Mouse (Mus musculus): Measurements from ENCODE around the gene Scnn1a.
A peak's percentile ranks its signal among the peaks of the same experiment; 100 is the strongest.

Gene Scnn1a

DNA sequence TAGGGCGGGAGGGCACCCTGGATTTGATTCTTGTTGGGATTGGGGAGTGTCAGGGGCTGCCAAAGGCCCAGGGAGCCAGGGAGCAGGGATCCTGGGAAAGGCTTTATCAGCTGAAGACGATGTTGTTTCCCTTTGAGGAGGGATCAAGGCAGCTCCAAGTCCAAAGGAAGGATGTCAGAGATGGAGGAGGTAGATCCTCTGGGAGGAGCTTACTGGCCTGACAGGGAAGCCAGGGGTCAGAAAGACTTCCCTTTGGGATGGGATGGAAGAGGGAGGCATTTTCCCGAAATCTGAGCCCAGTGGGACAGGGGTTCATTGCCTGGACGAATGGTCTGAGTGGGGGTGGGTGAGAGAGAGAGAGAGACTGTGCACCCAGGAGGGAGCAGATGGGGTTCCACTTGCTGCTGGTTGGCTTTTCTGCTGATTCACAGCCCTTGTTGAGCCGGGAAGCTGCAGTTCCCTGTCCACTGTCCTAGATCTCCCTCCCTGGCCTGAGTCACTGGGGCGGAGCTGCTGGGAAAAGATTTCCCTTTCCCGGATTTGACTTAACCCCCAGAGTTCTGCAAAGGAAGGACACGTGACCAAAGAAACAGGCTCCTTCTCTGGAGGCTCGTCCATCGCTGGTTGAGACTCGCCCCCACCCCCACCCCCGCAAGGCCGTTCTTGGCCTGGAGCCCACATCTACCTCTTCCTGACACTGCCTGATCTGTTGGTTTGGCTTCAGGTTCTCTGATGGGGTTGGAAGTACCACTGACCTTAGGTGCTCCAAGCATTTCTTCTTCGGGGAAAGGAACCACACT is 34.1 kb downstream of the Scnn1a start:
- H3K27me3 ChIP-seq (ENCODE audit: control insufficient read depth, insufficient read depth, low read length, poor library complexity, severe bottlenecking): no peaks in the 10 kb centered on the region; the same call in 1 of the 2 replicates
- H3K36me3 ChIP-seq (ENCODE audit: control insufficient read depth, insufficient read depth, low read length, poor library complexity, severe bottlenecking): no peaks in the 10 kb centered on the region
- no peak for DNase-seq (ENCODE audit: low read depth, low spot score)

DNA sequence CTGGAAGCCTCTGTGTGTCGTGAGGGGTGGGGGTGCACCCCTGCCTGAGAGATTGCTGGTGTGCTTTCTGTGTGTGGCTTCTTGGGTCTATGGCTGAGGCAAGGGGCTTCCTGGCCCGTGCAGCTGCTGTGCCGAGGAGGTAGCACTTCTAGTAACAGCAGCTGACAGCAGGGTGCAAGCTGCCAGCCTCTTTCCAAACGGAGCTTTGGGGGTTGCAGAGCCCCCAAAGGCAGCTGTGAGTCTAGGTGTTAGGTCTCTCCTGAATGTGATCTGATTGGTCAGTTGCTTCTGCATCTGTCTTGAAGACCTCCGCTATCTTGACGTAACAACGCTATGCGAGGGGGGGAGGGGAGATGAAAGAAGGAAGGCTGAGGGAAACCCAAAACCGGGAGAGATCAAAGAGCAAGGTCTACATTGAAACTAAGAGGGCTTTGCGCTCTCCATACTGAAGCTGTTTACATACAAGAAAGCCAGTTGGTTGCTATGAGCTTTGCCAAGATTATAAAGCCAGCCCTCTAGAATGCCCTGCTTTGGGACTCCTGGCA is 34.8 kb downstream of the Scnn1a start:
- no peak for DNase-seq (ENCODE audit: low read depth, low spot score)
- Histone ChIP-seq H3K27me3 (ENCODE audit: control insufficient read depth, insufficient read depth, low read length, poor library complexity, severe bottlenecking) (no peaks in the 10 kb centered on the region; the same call in 1 of the 2 replicates), H3K36me3 (ENCODE audit: control insufficient read depth, insufficient read depth, low read length, poor library complexity, severe bottlenecking) (no peaks in the 10 kb centered on the region)

DNA sequence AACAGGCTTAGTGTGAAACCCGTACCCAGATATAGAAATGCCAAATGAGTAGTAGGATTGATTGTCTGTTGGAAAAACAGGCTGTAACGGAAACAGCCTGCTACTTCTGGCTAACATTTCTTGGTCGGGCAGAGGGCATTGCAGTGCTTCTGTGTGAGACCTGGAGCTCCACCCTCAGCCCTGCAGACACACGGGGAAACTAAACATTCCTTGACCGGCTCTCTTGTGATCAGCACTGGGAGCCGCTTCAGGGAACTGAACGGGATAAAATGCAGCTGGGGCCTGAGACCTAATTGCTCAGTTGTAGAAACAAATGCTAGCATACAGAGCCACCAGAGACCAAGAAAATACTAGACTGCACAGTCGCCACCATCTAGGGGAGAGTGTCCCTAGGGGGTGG is 35.8 kb downstream of the Scnn1a start:
- H3K27me3 ChIP-seq (ENCODE audit: control insufficient read depth, insufficient read depth, low read length, poor library complexity, severe bottlenecking): no peaks in the 10 kb centered on the region; the same call in 1 of the 2 replicates
- no peak for DNase-seq (ENCODE audit: low read depth, low spot score)
- no peaks in the 10 kb centered on the region for H3K36me3 ChIP-seq (ENCODE audit: control insufficient read depth, insufficient read depth, low read length, poor library complexity, severe bottlenecking)

DNA sequence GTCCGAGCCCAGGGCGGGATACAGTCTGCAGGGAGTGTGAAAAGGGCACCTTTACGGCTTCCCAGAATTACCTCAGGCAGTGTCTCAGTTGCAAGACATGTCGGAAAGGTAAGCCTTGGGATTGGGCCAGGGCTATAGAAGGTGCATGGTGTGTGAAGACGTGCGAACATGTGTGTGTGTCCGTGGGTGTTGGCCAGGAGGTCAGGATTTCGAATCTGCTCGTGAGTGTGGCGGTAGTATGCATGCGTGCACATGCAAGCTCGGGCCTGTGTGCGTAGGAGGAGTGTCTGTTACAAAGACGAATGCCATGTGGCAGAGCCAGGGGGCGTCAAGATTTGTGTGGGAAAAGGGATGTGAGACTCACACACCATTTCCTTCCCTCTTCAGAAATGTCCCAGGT is 36.9 kb downstream of the Scnn1a start:
- H3K27me3 ChIP-seq (ENCODE audit: control insufficient read depth, insufficient read depth, low read length, poor library complexity, severe bottlenecking): no peaks in the 10 kb centered on the region
- DNase-seq (ENCODE audit: low read depth, low spot score): no peak

DNA sequence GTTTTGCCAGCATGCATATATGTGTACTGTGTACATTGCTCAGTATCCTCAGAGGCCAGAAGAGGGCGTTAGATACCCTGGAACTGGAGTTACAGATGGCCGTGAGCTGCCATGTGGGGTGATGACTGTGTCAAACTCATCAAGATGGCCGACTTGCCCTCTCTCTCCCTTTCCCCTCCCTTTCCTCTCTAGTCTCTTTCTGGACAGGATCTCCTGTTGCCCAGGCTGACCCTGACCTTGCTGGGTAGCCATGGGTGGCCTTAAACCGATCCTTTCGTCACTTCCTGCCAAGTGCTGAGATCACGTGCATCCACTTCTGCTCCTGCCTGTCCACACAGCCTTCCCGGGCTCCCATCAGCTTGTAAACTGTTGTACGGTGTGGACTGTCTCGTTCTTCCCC is 39.5 kb downstream of the Scnn1a start:
- no peaks in the 10 kb centered on the region for H3K36me3 ChIP-seq (ENCODE audit: control insufficient read depth, insufficient read depth, low read length, poor library complexity, severe bottlenecking)
- DNase-seq (ENCODE audit: low read depth, low spot score): no peak
- no peaks in the 10 kb centered on the region; the same call in 1 of the 2 replicates for H3K27me3 ChIP-seq (ENCODE audit: control insufficient read depth, insufficient read depth, low read length, poor library complexity, severe bottlenecking)

More for the DNA sequence above, 36.9 kb downstream of the Scnn1a start:
- H3K36me3 ChIP-seq (ENCODE audit: control insufficient read depth, insufficient read depth, low read length, poor library complexity, severe bottlenecking): no peaks in the 10 kb centered on the region

DNA sequence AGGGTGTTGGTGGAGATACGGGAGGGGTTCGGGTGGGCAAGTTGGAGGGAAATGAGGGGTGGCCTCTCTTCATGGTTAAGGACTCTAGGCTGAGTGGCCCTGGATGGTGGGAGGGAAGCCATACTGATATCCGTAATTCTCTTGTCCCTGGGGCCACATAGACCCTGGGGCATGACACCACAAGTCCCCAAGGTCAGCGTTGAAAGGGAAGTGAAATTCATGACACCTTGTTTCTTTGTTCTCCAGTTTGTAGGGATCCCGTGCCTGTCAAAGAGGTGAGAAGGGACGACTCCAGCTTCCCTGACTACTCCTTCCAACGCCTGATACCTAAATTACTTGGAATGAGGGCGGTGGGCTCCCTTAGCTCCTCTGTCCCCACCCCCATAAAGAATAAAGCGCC is 40.4 kb downstream of the Scnn1a start:
- DNase-seq (ENCODE audit: low read depth, low spot score): peak; percentile 77
- Histone ChIP-seq H3K27me3 (ENCODE audit: control insufficient read depth, insufficient read depth, low read length, poor library complexity, severe bottlenecking) (no peaks in the 10 kb centered on the region; the same call in 1 of the 2 replicates), H3K36me3 (ENCODE audit: control insufficient read depth, insufficient read depth, low read length, poor library complexity, severe bottlenecking) (no peaks in the 10 kb centered on the region)

DNA sequence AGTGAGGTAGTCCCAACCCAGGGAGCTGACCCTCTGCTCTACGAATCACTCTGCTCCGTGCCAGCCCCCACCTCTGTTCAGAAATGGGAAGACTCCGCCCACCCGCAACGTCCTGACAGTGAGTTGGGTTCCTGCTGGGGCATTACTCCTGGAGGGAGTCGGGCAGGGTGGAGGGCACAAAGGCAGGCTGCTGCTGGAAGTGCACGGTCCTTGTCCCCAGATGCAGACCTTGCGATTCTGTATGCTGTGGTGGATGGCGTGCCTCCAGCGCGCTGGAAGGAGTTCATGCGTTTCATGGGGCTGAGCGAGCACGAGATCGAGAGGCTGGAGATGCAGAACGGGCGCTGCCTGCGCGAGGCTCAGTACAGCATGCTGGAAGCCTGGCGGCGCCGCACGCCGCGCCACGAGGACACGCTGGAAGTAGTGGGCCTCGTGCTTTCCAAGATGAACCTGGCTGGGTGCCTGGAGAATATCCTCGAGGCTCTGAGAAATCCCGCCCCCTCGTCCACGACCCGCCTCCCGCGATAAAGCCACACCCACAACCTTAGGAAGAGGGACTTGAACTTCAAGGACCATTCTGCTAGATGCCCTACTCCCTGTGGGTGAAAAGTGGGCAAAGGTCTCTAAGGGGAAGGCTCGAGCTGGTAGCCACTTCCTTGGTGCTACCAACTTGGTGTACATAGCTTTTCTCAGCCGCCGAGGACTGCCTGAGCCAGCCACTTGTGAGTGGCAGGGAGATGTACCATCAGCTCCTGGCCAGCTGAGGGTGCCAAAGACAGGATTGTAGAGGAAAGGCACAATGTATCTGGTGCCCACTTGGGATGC is 41.2 kb downstream of the Scnn1a start:
- H3K36me3 ChIP-seq (ENCODE audit: control insufficient read depth, insufficient read depth, low read length, poor library complexity, severe bottlenecking): no peaks in the 10 kb centered on the region

DNA sequence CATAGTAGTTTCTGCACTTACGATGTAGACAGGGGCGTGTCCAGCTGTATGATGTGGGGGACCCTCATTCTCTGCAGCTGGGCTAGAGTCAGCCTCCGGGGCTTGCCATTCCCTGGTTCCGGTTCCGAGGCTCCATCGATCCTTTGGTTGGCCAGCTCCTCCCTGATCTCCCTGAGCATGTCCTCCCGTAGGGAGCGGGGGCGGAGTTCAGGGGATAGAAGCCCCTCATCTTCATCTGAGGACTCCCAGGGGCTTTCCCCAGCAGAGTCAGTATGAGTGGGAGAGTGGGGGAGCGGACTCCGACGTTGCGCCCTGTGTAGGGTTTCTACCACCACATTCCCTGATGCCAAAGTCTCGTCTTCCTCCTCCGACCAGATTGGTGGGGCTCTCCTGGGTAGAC is 42.6 kb downstream of the Scnn1a start:
- no peak for DNase-seq (ENCODE audit: low read depth, low spot score)
- Histone ChIP-seq H3K36me3 (ENCODE audit: control insufficient read depth, insufficient read depth, low read length, poor library complexity, severe bottlenecking) (no peaks in the 10 kb centered on the region), H3K27me3 (ENCODE audit: control insufficient read depth, insufficient read depth, low read length, poor library complexity, severe bottlenecking) (no peaks in the 10 kb centered on the region; the same call in 1 of the 2 replicates)

More for the DNA sequence above, 41.2 kb downstream of the Scnn1a start:
- DNase-seq (ENCODE audit: low read depth, low spot score): no peak
- H3K27me3 ChIP-seq (ENCODE audit: control insufficient read depth, insufficient read depth, low read length, poor library complexity, severe bottlenecking): no peaks in the 10 kb centered on the region; the same call in 1 of the 2 replicates

DNA sequence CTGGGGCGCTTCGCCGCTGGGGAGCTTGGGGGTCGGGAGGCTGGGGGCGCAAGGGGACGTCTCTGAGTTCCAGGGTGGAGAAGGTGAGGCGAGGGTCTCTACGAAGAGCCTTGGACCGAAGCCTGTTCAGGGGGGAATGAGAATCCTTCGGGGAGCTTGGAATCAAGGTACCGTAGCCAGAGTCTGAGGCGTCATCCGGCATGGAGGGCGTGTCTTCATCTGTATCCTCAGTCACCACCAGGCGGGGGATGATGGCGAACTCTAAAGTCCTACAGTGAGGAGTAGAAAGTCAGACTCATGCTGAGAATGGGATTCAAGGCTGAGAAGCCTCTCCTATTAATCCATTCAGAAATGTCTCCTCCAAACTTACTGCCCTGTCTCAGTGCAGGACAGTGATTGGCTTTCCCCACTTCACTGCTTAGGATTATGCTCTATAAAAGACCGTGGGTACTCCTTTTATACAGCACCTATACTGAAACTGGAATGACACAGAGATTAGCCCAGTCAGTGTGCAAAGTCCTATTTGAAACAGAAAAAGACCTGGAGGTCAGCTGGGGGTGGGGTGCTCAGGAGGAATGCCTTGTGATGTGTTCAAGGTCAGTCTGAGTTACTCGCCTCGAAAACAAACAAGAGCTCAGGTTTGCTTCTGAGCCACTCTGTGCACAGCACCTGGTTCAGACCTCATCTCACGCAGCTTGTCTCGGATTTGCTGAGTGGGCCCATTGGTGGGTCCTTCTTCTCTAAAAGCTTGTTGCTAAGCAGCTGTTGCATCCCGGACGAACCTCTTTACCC is 43.2 kb downstream of the Scnn1a start:
- peaks cover 4% of the 10 kb centered on the region for H3K27me3 ChIP-seq (ENCODE audit: control insufficient read depth, insufficient read depth, low read length, poor library complexity, severe bottlenecking)
- no peak for DNase-seq (ENCODE audit: low read depth, low spot score)
- no peaks in the 10 kb centered on the region for H3K36me3 ChIP-seq (ENCODE audit: control insufficient read depth, insufficient read depth, low read length, poor library complexity, severe bottlenecking)

DNA sequence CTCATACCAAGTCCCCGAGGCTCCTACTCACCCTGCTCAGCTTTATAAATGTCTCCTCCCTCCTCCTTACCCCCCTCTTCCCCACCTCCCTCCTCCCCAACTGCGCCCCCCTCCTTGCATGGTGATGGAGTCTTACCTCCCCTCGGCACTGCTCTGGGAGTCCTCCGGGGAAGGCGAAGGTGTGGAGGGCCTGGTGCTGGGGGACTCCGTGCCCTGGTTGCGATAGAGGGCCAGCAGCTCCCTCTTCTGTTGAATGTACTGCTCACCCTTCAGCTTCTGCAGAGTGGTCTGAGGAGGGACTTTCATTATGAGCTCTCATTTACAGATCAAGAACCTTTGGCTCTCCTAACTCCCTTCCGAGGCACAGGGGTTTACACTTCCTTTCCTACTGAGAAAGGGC is 44.0 kb downstream of the Scnn1a start:
- H3K36me3 ChIP-seq (ENCODE audit: control insufficient read depth, insufficient read depth, low read length, poor library complexity, severe bottlenecking): no peaks in the 10 kb centered on the region
- no peak for DNase-seq (ENCODE audit: low read depth, low spot score)
- peaks cover 4% of the 10 kb centered on the region for H3K27me3 ChIP-seq (ENCODE audit: control insufficient read depth, insufficient read depth, low read length, poor library complexity, severe bottlenecking)

DNA sequence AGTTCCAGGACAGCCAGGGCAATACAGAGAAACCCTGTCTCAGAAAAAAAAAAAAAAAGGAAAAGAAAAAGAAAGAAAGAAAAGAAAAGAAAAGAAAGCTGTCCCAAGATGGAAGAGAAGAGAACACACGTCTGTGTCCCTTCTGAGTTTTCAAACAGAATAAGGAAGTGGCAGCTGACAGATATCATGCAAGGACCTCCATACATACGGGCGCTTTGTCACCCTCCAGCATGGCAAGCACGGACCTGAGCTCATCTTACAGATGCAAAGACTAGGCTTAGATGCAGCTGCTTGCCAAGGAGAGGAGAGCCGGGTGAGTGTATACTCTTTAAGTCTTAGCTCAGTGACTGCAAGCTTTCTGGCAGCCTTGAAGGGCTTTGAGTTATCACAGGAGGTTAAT is 45.1 kb downstream of the Scnn1a start:
- H3K36me3 ChIP-seq (ENCODE audit: control insufficient read depth, insufficient read depth, low read length, poor library complexity, severe bottlenecking): no peaks in the 10 kb centered on the region
- no peak for DNase-seq (ENCODE audit: low read depth, low spot score)
- peaks cover 4% of the 10 kb centered on the region for H3K27me3 ChIP-seq (ENCODE audit: control insufficient read depth, insufficient read depth, low read length, poor library complexity, severe bottlenecking)

DNA sequence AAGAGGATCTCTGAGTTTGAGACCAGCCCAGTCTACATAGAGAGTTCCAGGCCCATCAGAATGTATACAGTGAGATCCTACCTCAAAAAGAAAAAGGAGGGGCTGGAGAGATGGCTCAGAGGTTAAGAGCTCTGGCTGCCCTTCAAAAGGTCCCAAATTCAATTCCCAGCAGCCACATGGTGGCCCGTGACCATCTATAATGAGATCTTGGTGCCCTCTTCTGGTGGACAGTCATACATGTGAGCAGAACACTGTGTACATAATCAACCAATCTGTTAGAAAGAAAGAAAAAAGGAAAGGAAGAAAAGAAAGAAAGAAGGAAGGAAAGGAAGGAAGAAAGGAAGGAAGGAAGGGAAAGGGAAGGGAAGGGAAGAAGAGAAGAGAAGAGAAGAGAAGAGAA is 45.7 kb downstream of the Scnn1a start:
- DNase-seq (ENCODE audit: low read depth, low spot score): no peak
- Histone ChIP-seq H3K27me3 (ENCODE audit: control insufficient read depth, insufficient read depth, low read length, poor library complexity, severe bottlenecking) (peaks cover 4% of the 10 kb centered on the region), H3K36me3 (ENCODE audit: control insufficient read depth, insufficient read depth, low read length, poor library complexity, severe bottlenecking) (no peaks in the 10 kb centered on the region)

DNA sequence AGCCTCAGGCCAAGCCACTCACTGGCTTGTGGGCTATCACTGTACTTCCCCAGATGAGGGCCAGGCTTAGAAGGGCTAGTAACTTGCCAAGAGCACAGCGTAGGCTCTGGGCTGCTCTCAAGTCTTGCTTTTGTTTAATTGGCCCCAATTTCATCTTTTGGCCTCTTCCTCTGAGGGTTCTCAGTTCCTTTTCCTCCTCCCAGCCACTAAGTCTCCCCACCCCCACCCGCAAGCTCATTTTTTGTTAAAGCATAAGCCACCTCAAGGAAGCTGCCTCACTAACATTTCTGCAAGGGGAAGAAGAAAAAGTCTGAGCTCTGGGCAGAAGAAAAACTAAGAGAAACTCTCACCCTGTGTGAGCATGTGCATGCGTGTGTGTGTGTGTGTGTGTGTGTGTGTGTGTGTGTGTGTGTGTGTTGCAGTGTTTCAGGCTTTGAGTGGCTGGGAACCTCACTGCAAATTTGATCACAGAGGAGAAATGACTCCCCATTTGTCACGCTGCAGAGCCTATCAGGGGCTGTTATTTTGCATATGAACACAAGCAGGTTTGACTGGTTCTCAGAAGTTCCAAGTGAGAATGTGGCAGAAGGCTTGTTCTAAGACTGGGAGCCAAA is 47.4 kb downstream of the Scnn1a start:
- no peaks in the 10 kb centered on the region for H3K36me3 ChIP-seq (ENCODE audit: control insufficient read depth, insufficient read depth, low read length, poor library complexity, severe bottlenecking)
- DNase-seq (ENCODE audit: low read depth, low spot score): peak; percentile 59
- peaks cover 4% of the 10 kb centered on the region for H3K27me3 ChIP-seq (ENCODE audit: control insufficient read depth, insufficient read depth, low read length, poor library complexity, severe bottlenecking)

DNA sequence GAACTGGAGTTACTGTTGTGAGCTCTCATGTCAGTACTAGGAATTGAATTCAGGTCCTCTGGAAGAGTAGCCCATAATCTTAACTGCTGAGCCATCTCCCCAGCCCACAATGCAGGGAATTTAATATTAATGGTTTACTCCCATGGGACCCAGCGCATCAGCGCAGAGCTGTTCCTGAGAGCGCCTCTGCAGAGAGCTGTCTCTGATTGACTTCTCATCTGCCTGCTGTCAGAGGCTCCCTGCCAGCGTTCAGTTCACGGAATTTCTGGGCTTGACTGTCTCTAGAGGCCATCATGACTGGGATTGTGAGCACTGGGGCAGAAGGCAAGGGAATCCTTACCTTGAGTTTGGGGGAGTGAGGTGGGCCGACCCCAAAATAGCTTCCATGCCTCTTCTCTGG is 56.6 kb downstream of the Scnn1a start:
- no peaks in the 10 kb centered on the region for H3K36me3 ChIP-seq (ENCODE audit: control insufficient read depth, insufficient read depth, low read length, poor library complexity, severe bottlenecking)

More for the DNA sequence above, 56.6 kb downstream of the Scnn1a start:
- DNase-seq (ENCODE audit: low read depth, low spot score): no peak
- peaks cover 2% of the 10 kb centered on the region; the same call in 1 of the 2 replicates for H3K27me3 ChIP-seq (ENCODE audit: control insufficient read depth, insufficient read depth, low read length, poor library complexity, severe bottlenecking)
